Mouse (Mus musculus) MEL (cell line): ENCODE measurements around the gene Rnf111.

Source experiments
- CTCF ChIP-seq, 3 experiments: IDR thresholded peaks in 2 of 3; conservative IDR thresholded peaks in 1 of 3; 2 replicates each; pipeline ENCODE4 v1.5.1; 2011 to 2012; ENCODE audit warnings: low read length in 3 of 3, low read depth in 2 of 3, mild to moderate bottlenecking in 2 of 3, improper control_type of control experiment in 1 of 3, inconsistent platforms in 1 of 3, mixed read lengths in 1 of 3, moderate library complexity in 1 of 3; ENCODE audit not compliant: control insufficient read depth in 1 of 3, insufficient read depth in 1 of 3, poor library complexity in 1 of 3, severe bottlenecking in 1 of 3
- MAZ ChIP-seq: IDR thresholded peaks from 2 replicates; pipeline ENCODE4 v1.6.1; 2012; ENCODE audit warnings: low read depth, mild to moderate bottlenecking, inconsistent platforms, low read length, improper control_type of control experiment

DNA sequence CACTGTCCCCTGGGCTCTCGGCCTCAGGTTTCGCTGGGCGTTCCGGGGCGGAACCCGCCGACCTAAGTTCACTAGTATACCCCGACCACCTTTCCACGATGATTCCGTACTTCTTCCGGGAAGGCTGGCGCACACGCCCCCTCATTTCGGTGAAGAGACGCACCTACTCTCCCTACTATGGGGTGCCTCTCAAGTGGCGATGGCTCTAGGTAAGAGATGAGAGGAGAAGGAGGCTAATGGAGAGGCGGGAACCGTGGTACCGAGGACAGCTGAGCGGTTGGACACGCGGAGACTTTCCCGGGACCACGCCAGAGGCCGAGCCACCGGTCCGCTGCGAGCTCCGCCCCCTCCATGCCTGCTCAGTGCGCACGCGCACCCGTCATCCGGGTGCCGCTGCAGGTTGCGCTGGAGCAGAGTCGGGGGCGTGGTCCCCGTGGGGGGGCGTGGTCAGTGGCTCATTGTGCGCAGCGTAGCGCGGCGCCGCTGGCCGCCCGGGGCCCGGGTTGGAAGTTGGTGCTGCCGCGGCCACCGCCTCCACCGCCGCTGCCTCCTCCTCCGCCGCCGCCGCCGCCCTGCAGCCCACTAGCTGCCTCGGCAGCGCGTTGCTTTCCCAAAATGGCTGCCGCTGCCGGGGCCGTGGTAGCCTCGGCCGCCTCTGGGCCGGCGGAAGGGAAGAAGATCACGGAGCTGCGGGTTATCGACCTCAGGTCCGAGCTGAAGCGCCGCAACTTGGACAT, 38.9 kb upstream of the Rnf111 start, which contains the start of gene Sltm:
- TF ChIP-seq CTCF (IDR thresholded peaks at IDR 0.05 in 2 of 3, conservative IDR thresholded peaks at IDR 0.05 in 1 of 3; ENCODE audit: control insufficient read depth in 1 of 3, insufficient read depth in 1 of 3, low read depth in 2 of 3, low read length in 3 of 3, poor library complexity in 1 of 3, severe bottlenecking in 1 of 3): no peak
- 0 out of 2 replicates have a peak, but pooled peaks have one; percentile 20 for TF ChIP-seq MAZ
